Comparison of ENCODE assay signal across 9 mouse cellular contexts in genomic region chr1:87608416-87609046, GRCm38 (mm10). TPM values are rescaled to one million over a fixed set of nuclear protein-coding genes. Genes with fewer than 3 reads are reported as not detected.
A peak's percentile ranks its signal among the peaks of the same experiment; 100 is the strongest.
DNase-seq lines count a peak whose midpoint lies in the region; ATAC-seq lines count a peak whose summit lies in the region.
"Had no signal": no experiment of that assay in that cellular context is flagged by ENCODE, and none has a peak within 500 bp of the region (broad histone marks: within the 10 kb centered on the region; RNA-seq: fewer than 3 reads in every experiment).

No protein-coding gene starts in this region.

- 39% methylated on average over 7 of the region's 7 CpGs for WGBS in intestine, embryonic 14.5 days
- WGBS in lung, embryonic 16.5 days = 31% methylated on average over 7 of the region's 7 CpGs

- no peak overlapping the region for H3K27ac ChIP-seq in intestine, embryonic 14.5 days (ENCODE audit: low read depth)
- H3K27ac ChIP-seq in lung, embryonic 16.5 days (ENCODE audit: low read length) = no peak overlapping the region
- H3K27ac ChIP-seq: midbrain, embryonic 12.5 days had no signal

- intact Hi-C loops in left cerebral cortex, postnatal 4 days (cut with DNase I) = no loop called here

- H3K4me2 ChIP-seq in intestine, embryonic 14.5 days (ENCODE audit: low read length) = no peak overlapping the region
- H3K4me2 ChIP-seq in lung, embryonic 16.5 days (ENCODE audit: low read depth, low read length) = no peak overlapping the region
- H3K4me2 ChIP-seq: midbrain, embryonic 12.5 days had no signal

- no peak overlapping the region for H3K9ac ChIP-seq in intestine, embryonic 14.5 days (ENCODE audit: low read length)
- no peak overlapping the region for H3K9ac ChIP-seq in lung, embryonic 16.5 days (ENCODE audit: low read length)
- H3K9ac ChIP-seq: midbrain, embryonic 12.5 days had no signal

- H3K36me3 ChIP-seq in intestine, embryonic 14.5 days (ENCODE audit: control insufficient read depth, insufficient read depth, low read length) = no peaks in the 10 kb centered on the region
- H3K36me3 ChIP-seq in lung, embryonic 16.5 days (ENCODE audit: control insufficient read depth, insufficient read depth, low read length) = no peaks in the 10 kb centered on the region
- H3K36me3 ChIP-seq: midbrain, embryonic 12.5 days had no signal

- H3K4me3 ChIP-seq in intestine, embryonic 14.5 days (ENCODE audit: low read depth, low read length) = no peak overlapping the region
- H3K4me3 ChIP-seq in lung, embryonic 16.5 days (ENCODE audit: low read length) = no peak overlapping the region
- H3K4me3 ChIP-seq: midbrain, embryonic 12.5 days had no signal

- H3K9me3 ChIP-seq in intestine, embryonic 14.5 days (ENCODE audit: control insufficient read depth, low read length) = no peaks in the 10 kb centered on the region
- H3K9me3 ChIP-seq in lung, embryonic 16.5 days (ENCODE audit: control insufficient read depth, low read length) = no peaks in the 10 kb centered on the region
- H3K9me3 ChIP-seq: midbrain, embryonic 12.5 days had no signal

- no peak for ATAC-seq in intestine, embryonic 14.5 days (replicated peaks; ENCODE audit: low FRiP score, low TSS enrichment, low read depth)
- ATAC-seq in lung, embryonic 16.5 days (ENCODE audit: low read depth) = peak; percentile 41; the same call in 1 of the 2 replicates
- no peak for ATAC-seq in inflammation-experienced regulatory T-cells, adult 6 months

- DNase-seq in left cerebral cortex, postnatal 4 days = peak; percentile 64
- DNase-seq in left cerebral cortex, adult 11 months (ENCODE audit: low spot score) = no peak
- peak; percentile 78 for DNase-seq in T-cell, adult 2 months (ENCODE audit: low spot score)
- peak; percentile 72 for DNase-seq in embryo, embryonic 10.5 days (ENCODE audit: low spot score)
- DNase-seq in intestine, embryonic 14.5 days (ENCODE audit: low spot score) = peak; percentile 82
- peak; percentile 61 for DNase-seq in spleen, adult 12 weeks (ENCODE audit: low spot score)

- no peaks in the 10 kb centered on the region for H3K4me1 ChIP-seq in intestine, embryonic 14.5 days (replicated peaks; ENCODE audit: control insufficient read depth, insufficient read depth, low read length)
- H3K4me1 ChIP-seq in lung, embryonic 16.5 days (replicated peaks; ENCODE audit: control insufficient read depth, insufficient read depth, low read length) = no peaks in the 10 kb centered on the region
- H3K4me1 ChIP-seq: midbrain, embryonic 12.5 days had no signal

- no peaks in the 10 kb centered on the region for H3K27me3 ChIP-seq in intestine, embryonic 14.5 days (replicated peaks; ENCODE audit: control insufficient read depth, insufficient read depth, low read length)
- H3K27me3 ChIP-seq in lung, embryonic 16.5 days (ENCODE audit: control insufficient read depth, insufficient read depth, low read depth, low read length) = no peaks in the 10 kb centered on the region
- H3K27me3 ChIP-seq: midbrain, embryonic 12.5 days had no signal

RNA-seq across cellular contexts. Expression of gene Inpp5d, which starts 11.6 kb away (rescaled TPM):
- total RNA-seq in left cerebral cortex, postnatal 4 days (2021) = 10 to 100 TPM; 10.2 to 10.7 TPM
- polyA plus RNA-seq in intestine, embryonic 14.5 days (2014; fragmentation: Nextera tagmentation; extraction: Ambion mirVana) = 5.3 and 8.2 TPM in 2 replicates
- polyA plus RNA-seq in lung, embryonic 16.5 days (2015; fragmentation: Nextera tagmentation; extraction: Ambion mirVana) = 11.9 and 13.6 TPM in 2 replicates
- polyA plus RNA-seq in inflammation-experienced regulatory T-cells, adult 6 months (2017; shearing (Covaris generic)) = 100 to 1,000 TPM; 124 to 158 (median 135) TPM

RNA-seq across cellular contexts. Expression of gene Ngef, which starts 34.9 kb away (rescaled TPM):
- 10 to 100 TPM; 92.5 to 94.7 TPM for total RNA-seq in left cerebral cortex, postnatal 4 days (2021)
- 10.5 and 11.2 TPM in 2 replicates for polyA plus RNA-seq in intestine, embryonic 14.5 days (2014; fragmentation: Nextera tagmentation; extraction: Ambion mirVana)
- 5.6 TPM in 2 replicates for polyA plus RNA-seq in lung, embryonic 16.5 days (2015; fragmentation: Nextera tagmentation; extraction: Ambion mirVana)
- not detected for polyA plus RNA-seq in inflammation-experienced regulatory T-cells, adult 6 months (2017; shearing (Covaris generic))
